Mouse (Mus musculus) kidney, embryonic 14.5 days (tissue): ENCODE results near the gene Kif16b. TPM values are rescaled to one million over a fixed set of nuclear protein-coding genes. Genes with fewer than 3 reads are reported as not detected.

Source experiments
- ATAC-seq: fragments of 200-750 bp; cut with Nextera tagmentation; 2 replicates; pipeline ENCODE4 v1.8.0; 2017; ENCODE audit warnings: moderate number of reproducible peaks, mild to moderate bottlenecking, moderate TSS enrichment, moderate library complexity; ENCODE audit not compliant: low FRiP score, low TSS enrichment
- H3K27ac ChIP-seq: fragments of 300-500 bp; sonication (generic); 2 replicates; pipeline ENCODE4 v1.5.1; 2014; ENCODE audit warnings: low read depth, mild to moderate bottlenecking, low read length, moderate library complexity, mixed read lengths
- H3K27me3 ChIP-seq: fragments of 300-500 bp; sonication (generic); 2 replicates; pipeline ENCODE4 v1.6.1; 2014; ENCODE audit warnings: mild to moderate bottlenecking, low read length; ENCODE audit not compliant: control insufficient read depth, insufficient read depth
- H3K36me3 ChIP-seq: fragments of 300-500 bp; sonication (generic); 2 replicates; pipeline ENCODE4 v1.6.1; 2014; ENCODE audit warnings: low read length, mixed read lengths; ENCODE audit not compliant: control insufficient read depth, insufficient read depth
- H3K4me1 ChIP-seq: fragments of 300-500 bp; sonication (generic); 2 replicates; pipeline ENCODE4 v1.6.1; 2014; ENCODE audit warnings: low read length, mixed read lengths; ENCODE audit not compliant: control insufficient read depth, insufficient read depth
- H3K4me2 ChIP-seq: fragments of 300-500 bp; sonication (generic); replicated peaks from 2 replicates; pipeline ENCODE4 v1.6.1; 2014; ENCODE audit warnings: low read depth, mild to moderate bottlenecking, low read length
- H3K4me3 ChIP-seq: fragments of 300-500 bp; sonication (generic); 2 replicates; pipeline ENCODE4 v1.5.1; 2014; ENCODE audit warnings: mild to moderate bottlenecking, low read length
- H3K9ac ChIP-seq: fragments of 300-500 bp; sonication (generic); 2 replicates; pipeline ENCODE4 v1.6.1; 2014; ENCODE audit warnings: low read depth, mild to moderate bottlenecking, low read length, moderate library complexity
- H3K9me3 ChIP-seq: fragments of 300-500 bp; sonication (generic); 2 replicates; pipeline ENCODE4 v1.6.1; 2016; ENCODE audit warnings: low read length; ENCODE audit not compliant: control insufficient read depth
- WGBS: fragments of 180-500 bp; shearing (Covaris S2); extraction: QIAGEN DNeasy Blood & Tissue Kit; methylation state at CpG from one replicate; pipeline ENCODE4 v1.1.7; 2014; 5-methylcytosine and 5-hydroxymethylcytosine counted together
- polyA plus RNA-seq: library from polyadenylated mRNA; unstranded; fragments of >200 nt; fragmentation: Nextera tagmentation; extraction: Ambion mirVana; gene quantifications from 2 replicates; pipeline ENCODE4 v1.2.1, GENCODE M21; 2014

Kif16b gene
- polyA plus RNA-seq, 1 experiment from 2014 or later, result 17.1 TPM

DNA sequence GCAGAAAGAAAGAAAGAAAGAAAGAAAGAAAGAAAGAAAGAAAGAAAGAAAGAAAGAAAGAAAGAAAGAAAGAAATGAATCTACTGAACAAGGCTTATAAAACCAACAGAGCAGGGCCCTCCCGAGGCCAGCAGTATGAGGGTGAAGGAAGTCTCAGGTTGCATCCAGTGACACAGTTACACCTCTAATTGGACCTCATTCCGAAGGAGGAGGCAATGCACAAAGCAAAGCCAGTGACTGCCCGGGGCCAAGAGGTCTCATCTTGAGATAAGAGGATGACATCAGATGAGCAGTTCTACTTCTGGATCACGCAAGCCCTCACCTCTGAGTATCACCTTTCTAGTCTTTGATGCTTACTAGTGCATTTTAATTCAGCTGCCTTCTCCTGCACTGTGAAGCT, 20.2 kb downstream of the Kif16b start:
- H3K9ac ChIP-seq, result no peak overlapping the region
- peak; percentile 47; the same call in 1 of the 2 replicates for ATAC-seq
- no peaks in the 10 kb centered on the region for H3K9me3 ChIP-seq
- no peaks in the 10 kb centered on the region for H3K36me3 ChIP-seq
- peaks cover 42% of the 10 kb centered on the region for H3K4me1 ChIP-seq
- WGBS, result 16% methylated on average over 4 of the region's 4 CpGs
- H3K27ac ChIP-seq, result no peak overlapping the region; the same call in 1 of the 2 replicates
- H3K4me2 ChIP-seq, result no peak overlapping the region
- no peaks in the 10 kb centered on the region for H3K27me3 ChIP-seq
- H3K4me3 ChIP-seq, result no peak overlapping the region

DNA sequence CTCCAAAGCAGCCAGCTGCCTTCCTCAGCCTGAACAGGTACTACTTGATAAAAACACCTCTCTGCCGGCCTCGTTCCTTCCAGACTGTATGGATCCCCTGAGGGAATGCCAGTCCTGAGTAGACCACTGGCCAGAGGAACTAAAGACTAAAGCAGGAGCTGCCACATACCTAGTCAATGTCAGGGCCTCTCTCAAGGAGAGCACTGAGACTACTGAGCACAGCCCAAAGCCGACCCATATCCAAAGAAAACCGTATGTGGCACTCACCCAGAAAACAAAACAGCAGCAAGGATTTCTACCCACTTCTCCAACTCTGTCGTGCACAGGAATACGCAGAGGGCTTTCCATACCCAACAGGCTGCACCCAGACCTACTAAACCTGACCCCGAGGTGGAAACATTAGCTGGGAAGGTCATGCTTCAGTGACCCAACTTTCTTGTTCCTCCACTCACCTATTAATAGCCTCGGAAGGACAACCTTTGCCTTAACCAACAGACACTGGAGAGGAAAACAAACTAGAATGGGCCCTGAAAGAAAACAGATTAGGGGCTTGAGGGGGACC, 22.0 kb downstream of the Kif16b start:
- Histone ChIP-seq H3K27ac (peak overlapping the region; percentile 11), H3K4me1 (peaks cover 42% of the 10 kb centered on the region)
- WGBS, result 43% methylated on average over 8 of the region's 8 CpGs

DNA sequence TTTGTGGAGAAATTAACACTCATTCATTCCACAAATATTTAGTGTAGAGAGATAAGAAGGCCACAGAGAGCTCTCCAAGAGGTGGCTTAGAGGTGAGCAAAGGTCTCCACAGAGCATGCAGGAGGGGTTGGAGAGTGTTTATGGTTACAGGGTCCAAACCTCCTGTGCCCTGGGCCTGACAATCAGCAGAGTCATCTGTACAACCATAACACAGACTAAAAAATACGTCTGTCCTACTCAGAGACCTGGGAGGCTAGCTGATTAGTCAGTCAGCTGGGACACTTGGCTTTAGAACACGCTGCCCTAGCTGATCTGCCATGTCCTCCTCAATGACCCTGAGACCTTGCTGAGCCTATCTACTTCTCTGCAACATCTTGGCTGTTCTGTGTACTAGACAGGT, 24.7 kb downstream of the Kif16b start:
- Histone ChIP-seq H3K27ac (no peak overlapping the region), H3K9ac (no peak overlapping the region), H3K9me3 (no peaks in the 10 kb centered on the region), H3K27me3 (no peaks in the 10 kb centered on the region), H3K4me3 (no peak overlapping the region), H3K4me1 (peaks cover 22% of the 10 kb centered on the region; the same call in 1 of the 2 replicates), H3K4me2 (no peak overlapping the region), H3K36me3 (no peaks in the 10 kb centered on the region)
- WGBS, result 38% methylated on average over 2 of the region's 2 CpGs
- no peak for ATAC-seq

More for the DNA sequence above, 22.0 kb downstream of the Kif16b start:
- no peak overlapping the region for H3K4me3 ChIP-seq
- H3K9me3 ChIP-seq, result no peaks in the 10 kb centered on the region
- ATAC-seq, result peak; percentile 66; the same call in 1 of the 2 replicates
- no peaks in the 10 kb centered on the region for H3K27me3 ChIP-seq
- no peak overlapping the region for H3K4me2 ChIP-seq
- H3K36me3 ChIP-seq, result no peaks in the 10 kb centered on the region
- H3K9ac ChIP-seq, result no peak overlapping the region

DNA sequence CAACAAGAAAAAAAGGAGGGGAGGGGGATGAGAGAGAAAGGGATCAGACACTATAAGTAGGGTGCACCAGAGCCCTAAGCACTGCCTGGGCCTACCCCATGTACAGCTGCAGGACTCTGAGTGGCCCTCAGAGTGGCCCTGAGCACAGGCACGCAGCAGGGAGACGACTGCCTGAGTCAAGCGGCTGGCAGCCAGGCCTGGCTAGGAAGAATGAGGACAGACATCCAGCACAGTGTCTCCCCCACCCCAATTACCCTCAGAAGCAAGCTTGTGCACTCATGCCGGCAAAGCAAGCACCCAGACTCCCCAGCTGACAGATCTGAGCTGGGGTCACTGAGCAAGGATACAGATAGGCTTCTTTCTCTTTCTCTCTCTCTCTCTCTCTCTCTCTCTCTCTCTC, 25.4 kb downstream of the Kif16b start:
- ATAC-seq, result no peak
- Histone ChIP-seq H3K27ac (no peak overlapping the region), H3K36me3 (no peaks in the 10 kb centered on the region), H3K4me3 (no peak overlapping the region), H3K9ac (no peak overlapping the region), H3K27me3 (no peaks in the 10 kb centered on the region), H3K4me2 (no peak overlapping the region), H3K4me1 (peaks cover 16% of the 10 kb centered on the region; the same call in 1 of the 2 replicates), H3K9me3 (no peaks in the 10 kb centered on the region)
- WGBS, result 47% methylated on average over 4 of the region's 4 CpGs

DNA sequence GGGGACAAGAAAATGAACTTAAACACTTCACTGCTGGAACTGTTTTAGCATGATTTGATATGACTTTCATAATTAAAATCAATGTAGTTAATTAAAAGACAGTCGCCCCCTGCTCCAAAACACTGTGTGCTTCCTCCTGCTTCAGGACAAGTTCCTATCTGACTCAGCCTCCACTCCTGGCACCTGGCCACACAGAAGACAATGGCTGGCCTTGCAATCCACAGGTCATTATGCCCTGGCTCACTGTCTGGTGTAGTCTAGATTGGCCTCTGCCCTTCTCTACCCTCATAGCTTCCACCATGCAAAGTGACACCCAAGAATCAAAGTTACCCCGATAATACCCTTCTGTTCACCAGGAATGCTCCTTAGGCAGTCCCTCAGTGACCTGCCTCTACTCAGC, 26.8 kb downstream of the Kif16b start:
- no peak overlapping the region for H3K9ac ChIP-seq
- no peaks in the 10 kb centered on the region for H3K9me3 ChIP-seq
- H3K27ac ChIP-seq, result no peak overlapping the region
- no peaks in the 10 kb centered on the region for H3K27me3 ChIP-seq
- H3K4me3 ChIP-seq, result no peak overlapping the region
- no peak for ATAC-seq
- peaks cover 5% of the 10 kb centered on the region; the same call in 1 of the 2 replicates for H3K4me1 ChIP-seq
- WGBS, result 83% methylated on average over 2 of the region's 2 CpGs
- no peak overlapping the region for H3K4me2 ChIP-seq
- no peaks in the 10 kb centered on the region for H3K36me3 ChIP-seq

DNA sequence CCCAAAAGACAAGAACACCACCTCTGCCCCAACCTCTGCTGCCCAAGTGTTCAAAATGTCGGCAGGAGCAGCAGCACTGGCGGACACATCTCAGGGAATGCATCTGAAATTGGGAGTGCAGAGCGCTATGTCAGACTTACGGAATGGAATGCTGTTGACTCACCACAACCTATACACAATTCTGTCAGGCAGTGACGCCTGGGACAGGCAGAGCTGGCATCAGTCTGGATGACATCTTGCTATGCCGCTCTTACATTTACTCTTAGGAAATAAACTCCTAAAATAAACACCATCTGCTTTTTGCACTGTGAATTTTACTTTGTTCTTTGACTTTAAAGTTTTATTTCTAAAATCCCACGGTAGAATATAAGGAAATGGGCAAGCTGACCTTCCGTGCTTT, 31.3 kb downstream of the Kif16b start:
- Histone ChIP-seq H3K27me3 (no peaks in the 10 kb centered on the region), H3K27ac (no peak overlapping the region), H3K9ac (no peak overlapping the region), H3K36me3 (no peaks in the 10 kb centered on the region), H3K4me1 (no peaks in the 10 kb centered on the region), H3K9me3 (no peaks in the 10 kb centered on the region), H3K4me3 (no peak overlapping the region), H3K4me2 (no peak overlapping the region)
- WGBS, result 85% methylated on average over 8 of the region's 8 CpGs
- ATAC-seq, result no peak

DNA sequence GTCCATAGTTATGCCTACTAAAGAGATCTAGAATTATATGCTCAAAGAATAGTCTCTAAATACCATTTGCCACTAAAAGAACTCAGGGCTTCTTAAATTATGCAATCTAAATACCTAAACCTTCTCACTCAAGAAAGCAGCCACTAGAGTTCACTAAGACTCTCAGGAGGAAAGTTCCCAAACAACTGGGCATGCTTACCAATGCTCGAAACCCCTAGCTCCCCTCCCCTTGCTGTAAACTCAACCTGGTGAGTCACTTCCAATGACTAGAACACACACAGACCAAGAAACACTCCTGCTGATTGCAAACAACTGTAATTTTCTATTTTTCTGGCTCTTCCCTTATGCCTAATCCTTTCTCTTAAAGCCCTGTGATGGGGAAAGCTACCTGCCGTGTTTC, 33.9 kb downstream of the Kif16b start:
- ATAC-seq, result no peak
- no peak overlapping the region for H3K4me2 ChIP-seq
- H3K9ac ChIP-seq, result no peak overlapping the region
- H3K4me1 ChIP-seq, result no peaks in the 10 kb centered on the region
- no peaks in the 10 kb centered on the region for H3K36me3 ChIP-seq
- H3K27me3 ChIP-seq, result no peaks in the 10 kb centered on the region
- H3K27ac ChIP-seq, result no peak overlapping the region
- 91% methylated on average over 2 of the region's 2 CpGs for WGBS
- no peaks in the 10 kb centered on the region for H3K9me3 ChIP-seq
- H3K4me3 ChIP-seq, result no peak overlapping the region

DNA sequence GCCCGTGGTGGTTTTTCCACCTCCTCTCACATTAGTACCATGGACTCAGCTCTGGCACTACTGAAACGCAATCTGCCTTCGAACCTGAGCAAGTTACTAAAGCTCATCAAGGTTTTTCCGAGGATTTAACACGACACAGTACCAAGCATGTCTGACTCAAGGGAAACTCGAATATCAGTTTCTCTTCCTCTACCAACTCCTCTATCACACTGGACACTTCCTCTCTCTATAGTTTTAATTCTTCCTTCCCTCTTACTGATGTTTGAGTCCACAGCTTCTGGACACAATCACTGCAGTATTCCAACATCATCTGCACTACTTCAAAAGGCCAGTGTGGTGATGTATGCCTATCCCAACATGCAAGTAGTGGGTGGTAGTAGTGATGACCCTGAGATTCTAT, 40.3 kb downstream of the Kif16b start:
- no peaks in the 10 kb centered on the region for H3K9me3 ChIP-seq
- H3K27me3 ChIP-seq, result no peaks in the 10 kb centered on the region
- no peak overlapping the region for H3K4me2 ChIP-seq
- no peak overlapping the region for H3K9ac ChIP-seq
- no peaks in the 10 kb centered on the region for H3K36me3 ChIP-seq
- 78% methylated on average over 6 of the region's 6 CpGs for WGBS
- no peak for ATAC-seq
- H3K4me1 ChIP-seq, result no peaks in the 10 kb centered on the region
- no peak overlapping the region for H3K4me3 ChIP-seq
- no peak overlapping the region for H3K27ac ChIP-seq

DNA sequence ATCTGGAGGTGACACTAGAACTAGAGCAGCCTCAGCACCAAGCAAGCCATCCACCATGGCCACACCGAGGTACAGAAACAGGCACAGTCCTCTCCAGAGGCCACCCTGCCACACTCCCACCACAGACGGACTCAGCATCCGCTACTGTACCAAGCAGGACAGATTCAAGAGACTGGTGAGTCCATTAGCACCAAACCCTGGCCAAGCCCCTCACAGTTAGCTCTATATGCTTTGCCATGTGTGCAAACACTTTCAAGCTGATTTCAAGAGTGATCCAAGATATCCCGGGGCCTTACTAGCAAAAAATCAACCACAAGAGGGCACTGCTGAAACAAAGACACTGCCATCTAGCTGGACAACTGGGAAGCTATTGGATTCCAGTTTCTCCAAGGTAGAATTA, 41.9 kb downstream of the Kif16b start:
- WGBS, result 62% methylated on average over 4 of the region's 4 CpGs
- Histone ChIP-seq H3K4me3 (no peak overlapping the region), H3K9ac (no peak overlapping the region), H3K4me1 (no peaks in the 10 kb centered on the region), H3K27ac (no peak overlapping the region), H3K4me2 (no peak overlapping the region), H3K9me3 (no peaks in the 10 kb centered on the region), H3K27me3 (no peaks in the 10 kb centered on the region), H3K36me3 (no peaks in the 10 kb centered on the region)
- peak; percentile 71; the same call in 1 of the 2 replicates for ATAC-seq
